Mouse (Mus musculus) T-cell, adult 2 months (primary cell): Measurements from ENCODE around the gene Myo1a.

Experiments
- DNase-seq: peaks from one replicate; pipeline ENCODE4 v3.0.0; 2022; ENCODE audit warnings: low spot score

Myo1a gene

DNA sequence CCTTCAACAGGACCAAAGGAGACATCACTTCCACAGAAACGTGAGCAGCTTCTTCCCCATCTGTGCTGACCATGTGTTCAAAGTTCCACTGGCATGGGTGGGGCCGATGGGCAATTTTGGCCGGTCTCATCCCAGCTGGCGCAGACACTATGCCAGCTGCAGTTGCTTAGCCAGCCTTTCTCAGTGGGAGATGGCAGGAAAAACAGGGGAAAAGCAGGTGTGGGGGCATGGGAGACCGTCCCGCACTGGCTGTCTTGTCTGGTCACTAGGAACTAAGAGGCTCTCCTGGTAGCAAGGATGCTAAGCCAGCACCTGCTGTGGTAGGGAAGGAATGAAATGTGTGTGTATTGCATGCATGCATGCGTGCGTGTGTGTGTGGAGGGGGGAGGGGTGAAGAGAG is 23.5 kb downstream of the Myo1a start:
- DNase-seq, result no peak

DNA sequence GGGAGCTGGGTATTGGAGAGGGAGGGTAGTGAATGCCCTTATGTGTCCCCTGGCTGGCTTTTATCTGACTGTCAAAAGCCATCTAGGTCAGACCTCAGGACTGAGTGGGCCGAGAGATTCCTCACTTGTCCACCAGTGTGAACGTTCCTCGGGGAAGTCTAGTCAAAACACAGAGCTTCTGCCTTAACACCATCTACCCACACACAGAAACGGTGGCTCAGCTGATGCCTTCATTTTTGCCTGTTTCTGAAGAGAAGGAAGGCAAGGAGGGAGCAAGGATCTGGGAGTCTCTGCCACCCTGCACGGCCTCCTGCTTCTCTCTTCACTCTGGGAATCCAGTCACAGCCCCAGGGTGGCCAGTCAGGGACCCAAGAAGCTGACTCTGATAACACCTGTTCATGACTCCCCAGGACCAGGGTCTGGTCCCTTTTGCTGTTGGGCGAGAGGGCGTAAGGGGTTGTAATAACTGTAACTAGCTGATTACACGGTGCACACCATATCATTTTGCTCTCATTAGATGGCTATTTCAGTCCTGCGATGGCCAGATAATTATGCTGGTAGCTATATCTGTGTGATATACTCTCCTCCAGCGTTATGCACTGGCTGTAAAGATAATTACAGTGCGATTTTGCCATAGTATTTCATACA is 25.4 kb downstream of the Myo1a start:
- no peak for DNase-seq

- DNase-seq, result no peak
Measured at GRCm38 (mm10) chr10:127730933-127731310, 26.0 kb downstream of the Myo1a start.

- no peak for DNase-seq
Measured at GRCm38 (mm10) chr10:127731397-127731796, 26.4 kb downstream of the Myo1a start.

DNA sequence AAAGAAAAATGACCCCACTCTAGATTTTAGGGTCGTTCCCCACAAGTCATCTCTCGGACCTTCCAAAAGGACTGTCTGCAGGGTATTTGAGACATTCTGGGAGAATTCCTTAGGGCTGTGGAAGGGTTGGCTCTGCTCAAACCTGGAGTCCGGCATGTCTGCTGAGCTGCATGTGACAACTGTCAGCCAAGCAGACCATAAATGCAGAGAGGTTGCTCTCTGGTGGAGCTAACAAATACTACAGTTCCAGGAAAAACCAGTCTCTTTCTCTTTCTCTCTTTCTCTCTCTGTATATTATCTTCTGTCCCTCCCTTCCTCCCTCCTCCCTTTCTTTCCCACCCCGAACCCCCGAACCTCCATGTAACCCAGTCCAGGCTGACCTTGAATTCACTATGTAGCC is 29.5 kb downstream of the Myo1a start:
- no peak for DNase-seq

DNA sequence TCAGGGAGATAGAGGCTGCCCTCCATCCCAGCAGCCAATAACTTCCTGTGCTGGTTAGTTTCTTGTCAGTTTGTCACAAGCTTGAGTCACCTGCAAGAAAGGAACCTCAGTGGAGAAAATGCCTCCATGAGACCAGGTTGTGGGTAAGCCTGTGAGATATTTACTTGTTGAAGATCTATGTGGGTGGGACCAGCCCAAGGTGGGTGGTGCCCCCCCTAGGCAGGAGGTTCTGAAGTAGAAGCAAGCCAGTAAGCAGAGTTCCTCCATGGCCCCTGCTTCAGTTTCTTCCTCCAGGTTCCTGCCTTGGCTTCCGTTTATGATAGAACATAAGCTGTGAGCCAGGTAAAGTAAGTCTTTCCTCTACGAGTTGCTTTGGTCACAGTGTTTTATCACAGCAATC is 31.3 kb downstream of the Myo1a start:
- no peak for DNase-seq

DNA sequence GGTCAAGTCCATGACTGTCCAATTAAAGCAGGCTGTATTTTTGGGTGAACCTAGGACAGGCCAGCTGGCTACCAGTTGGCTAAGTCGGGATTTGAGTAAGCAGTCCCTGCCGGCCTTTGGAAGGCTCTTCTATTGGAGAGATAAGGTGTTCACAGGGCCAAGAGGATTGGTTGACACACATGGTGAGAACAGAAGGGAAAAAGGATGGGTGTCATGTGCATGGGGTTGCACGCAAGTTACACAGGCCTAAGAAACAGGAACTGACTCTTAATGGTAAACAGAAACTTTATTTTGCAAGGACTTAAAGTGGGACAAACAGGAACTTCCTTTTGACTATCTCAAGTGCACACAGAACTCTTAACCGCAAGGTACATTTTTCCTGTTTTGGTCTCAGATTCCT is 31.9 kb downstream of the Myo1a start:
- no peak for DNase-seq

GRCm38 (mm10) chr10:127737552-127737951 is 32.6 kb downstream of the Myo1a start:
- no peak for DNase-seq

GRCm38 (mm10) chr10:127738151-127738882 is 33.3 kb downstream of the Myo1a start:
- peak; percentile 41 for DNase-seq

GRCm38 (mm10) chr10:127739083-127739660 is 34.2 kb downstream of the Myo1a start, which contains the start of gene Zbtb39:
Gene Zbtb39, plus strand, starts transcription at chr10:127739538.
- DNase-seq, result peak; percentile 82

DNA sequence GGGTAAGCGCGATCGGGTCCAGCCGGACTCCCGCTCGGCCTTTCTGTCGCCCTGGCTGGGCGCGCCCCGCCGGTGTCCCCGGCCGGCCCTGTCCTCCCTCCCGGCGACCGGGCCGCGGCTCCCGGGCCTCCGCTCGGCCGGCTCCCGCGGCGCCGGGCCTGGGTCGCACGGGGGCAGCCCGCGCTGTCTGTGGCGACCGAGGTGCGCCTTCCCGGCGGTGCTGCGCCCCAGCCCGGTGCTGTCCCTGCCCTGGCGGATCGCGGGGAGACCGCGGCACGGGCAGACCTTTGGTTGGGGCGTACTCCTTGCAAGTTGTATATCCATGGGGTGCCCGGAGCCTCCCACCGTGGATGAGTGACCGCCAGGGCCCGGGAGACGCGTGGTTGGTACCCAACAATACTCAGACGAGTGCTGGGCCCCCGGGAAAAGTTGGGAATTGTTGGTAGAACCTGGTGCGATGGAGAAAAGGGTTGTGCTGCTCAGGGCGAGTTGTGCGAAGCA is 34.7 kb downstream of the Myo1a start:
- peak; percentile 27 for DNase-seq

- peak; percentile 54 for DNase-seq
Measured at GRCm38 (mm10) chr10:127744661-127745060, 39.7 kb downstream of the Myo1a start.

- DNase-seq, result no peak
Measured at GRCm38 (mm10) chr10:127745886-127746285, 40.9 kb downstream of the Myo1a start.

GRCm38 (mm10) chr10:127747254-127747653 is 42.3 kb downstream of the Myo1a start:
- DNase-seq, result no peak

GRCm38 (mm10) chr10:127748847-127749612 is 44.1 kb downstream of the Myo1a start:
- DNase-seq, result no peak

- no peak for DNase-seq
Measured at GRCm38 (mm10) chr10:127750136-127750777, 45.3 kb downstream of the Myo1a start.

- DNase-seq, result no peak
Measured at GRCm38 (mm10) chr10:127751548-127751947, 46.6 kb downstream of the Myo1a start, which contains the start of gene Gpr182. Gene Gpr182, minus strand, starts transcription at chr10:127751732.

- DNase-seq, result no peak
Measured at GRCm38 (mm10) chr10:127754566-127755166, 49.7 kb downstream of the Myo1a start.

- DNase-seq, result no peak
Measured at GRCm38 (mm10) chr10:127755246-127755645, 50.3 kb downstream of the Myo1a start.

DNA sequence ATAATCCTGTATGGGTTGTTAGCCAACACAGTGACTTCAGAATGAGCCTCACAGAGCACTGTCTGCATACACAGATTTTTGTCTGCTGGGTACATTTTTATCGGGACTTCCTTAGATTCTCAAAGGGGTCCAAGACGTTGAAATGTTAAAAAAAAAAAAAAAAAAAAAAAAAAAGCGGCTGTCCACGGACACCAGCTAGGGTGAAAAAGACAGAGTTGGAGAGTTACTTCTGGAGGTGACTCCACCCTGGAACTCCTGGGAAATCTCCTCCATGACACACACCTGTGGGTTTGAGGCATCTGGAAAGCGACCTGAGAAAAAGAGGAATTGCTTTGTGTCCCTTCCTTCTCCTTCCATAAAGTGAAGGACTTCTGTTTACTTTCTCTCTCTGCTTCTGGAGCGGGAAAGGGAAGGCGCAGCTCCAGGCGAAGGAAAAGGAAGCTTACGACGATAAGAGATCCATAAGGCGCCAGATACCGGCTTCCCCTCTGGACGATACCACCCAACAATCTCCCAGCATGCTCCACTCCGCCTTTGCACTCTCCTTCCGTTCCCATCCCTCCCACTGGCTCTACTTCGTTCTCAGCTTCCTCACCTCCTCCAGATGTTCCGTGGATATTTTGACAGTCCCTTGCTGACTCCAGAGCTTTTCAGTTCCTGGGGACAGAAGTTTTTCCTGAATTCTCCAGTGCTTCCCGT is 50.9 kb downstream of the Myo1a start:
- DNase-seq, result no peak
